Mouse (Mus musculus): ENCODE measurements at regions not wholly inside any gene's neighbourhood (a gene's known extent, or its start where the extent isn't known, plus 50 kb on each side); places are given as distances from the start of the nearest gene placed in this dataset.
"Not testable (repeated sequence)": the region's sequence is repeated elsewhere in the genome, so short reads cannot be mapped to it uniquely, and the experiment has no call there.

DNA sequence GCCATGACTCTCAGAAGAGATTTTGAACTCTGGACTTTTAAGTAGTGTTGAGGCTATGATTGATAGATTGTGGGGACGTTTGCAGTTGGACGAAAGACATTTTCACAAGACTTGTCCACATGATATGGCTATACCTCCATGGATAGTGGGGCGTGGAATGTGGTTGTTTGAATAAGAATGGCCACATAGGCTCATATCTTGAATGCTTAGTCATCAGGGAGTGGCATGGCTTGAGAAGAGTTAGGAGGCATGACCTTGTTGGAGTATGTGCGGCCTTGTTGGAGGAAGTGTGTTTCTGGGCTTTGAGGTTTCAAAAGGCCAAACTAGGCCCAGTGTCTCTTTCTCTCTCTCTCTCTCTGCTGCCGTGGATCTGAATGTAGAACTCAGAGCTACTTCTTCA lies 204.7 kb upstream of the Pclo start:
- DNase-seq (ENCODE audit: low spot score in 2 of 2): no peak

GRCm38 (mm10) chr5:14311729-14312128 lies 203.0 kb upstream of the Pclo start:
- DNase-seq (ENCODE audit: low spot score in 2 of 2): no peak

DNA sequence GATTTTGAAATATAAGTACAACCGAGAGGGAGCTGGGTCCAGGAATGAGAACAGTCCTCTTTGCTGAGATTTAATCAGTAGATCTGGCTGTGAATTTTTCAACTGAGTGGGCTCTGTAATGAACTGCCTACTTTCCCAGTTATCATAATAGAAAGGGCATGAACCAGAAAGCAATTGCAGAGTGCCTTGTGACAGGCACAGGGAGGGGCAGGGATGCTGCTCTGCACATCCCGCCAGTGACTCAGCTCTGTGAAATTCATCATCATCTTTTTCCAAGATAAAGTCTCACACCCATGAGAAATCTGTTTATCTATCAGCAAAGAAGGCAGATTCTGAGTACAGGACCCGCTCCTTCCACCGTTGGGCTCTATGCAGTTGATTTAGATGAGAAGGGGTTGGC lies 194.5 kb upstream of the Pclo start:
- DNase-seq (ENCODE audit: low spot score in 2 of 2): no peak

GRCm38 (mm10) chr5:14322000-14322399 lies 192.7 kb upstream of the Pclo start:
- no peak for DNase-seq (ENCODE audit: low spot score in 2 of 2)

GRCm38 (mm10) chr5:14360446-14360845 lies 154.3 kb upstream of the Pclo start:
- no peak for DNase-seq (ENCODE audit: low spot score in 2 of 2)

GRCm38 (mm10) chr5:14389184-14389890 lies 125.4 kb upstream of the Pclo start:
- DNase-seq (ENCODE audit: low spot score in 2 of 2): peak; percentile 4 to 16

DNA sequence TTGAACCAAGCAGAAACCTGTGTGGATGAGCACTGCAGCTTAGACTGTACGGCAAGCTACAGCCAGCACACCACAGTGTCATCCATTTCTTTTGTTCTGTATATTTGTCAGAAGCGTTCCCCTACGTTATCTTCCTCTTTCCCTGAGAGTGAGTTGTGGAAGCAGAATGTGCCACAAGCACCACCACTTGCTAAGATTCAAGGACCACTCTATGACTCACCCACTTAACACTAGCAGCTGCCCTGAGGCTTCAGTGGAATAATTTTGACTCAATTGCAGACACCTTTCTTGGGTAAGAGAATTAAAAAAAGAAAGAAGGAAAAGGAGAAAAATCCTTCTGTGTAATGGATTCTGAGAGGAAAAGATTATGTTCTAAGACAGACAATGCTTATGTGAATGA lies 122.9 kb upstream of the Pclo start:
- DNase-seq (ENCODE audit: low spot score in 2 of 2): no peak

- not testable (repeated sequence) for DNase-seq (ENCODE audit: low spot score in 2 of 2)
These were observed 111.3 kb upstream of the Pclo start for GRCm38 (mm10) chr5:14403381-14403780.

DNA sequence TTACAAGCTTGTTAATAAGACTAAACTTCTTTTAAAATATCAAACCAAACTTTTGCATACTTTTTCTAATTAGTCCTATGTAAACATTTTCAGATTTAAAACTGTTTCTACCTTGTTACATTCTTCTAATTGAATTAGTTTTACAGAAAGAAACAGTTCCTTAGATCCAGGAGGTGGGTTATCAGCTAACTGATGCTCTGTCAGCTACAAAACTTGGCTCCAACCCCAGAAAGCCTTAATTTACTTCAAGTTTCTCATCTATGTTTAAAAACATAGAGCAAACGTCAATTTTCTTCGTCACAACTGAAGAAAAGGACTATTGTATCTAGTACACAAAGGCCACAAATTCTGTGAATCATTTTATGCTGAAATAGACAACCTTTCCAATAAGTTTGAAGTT lies 110.4 kb upstream of the Pclo start:
- DNase-seq (ENCODE audit: low spot score in 2 of 2): no peak

- no peak for DNase-seq (ENCODE audit: low spot score in 2 of 2)
These were observed 99.4 kb upstream of the Pclo start for GRCm38 (mm10) chr5:14415234-14415862.

DNA sequence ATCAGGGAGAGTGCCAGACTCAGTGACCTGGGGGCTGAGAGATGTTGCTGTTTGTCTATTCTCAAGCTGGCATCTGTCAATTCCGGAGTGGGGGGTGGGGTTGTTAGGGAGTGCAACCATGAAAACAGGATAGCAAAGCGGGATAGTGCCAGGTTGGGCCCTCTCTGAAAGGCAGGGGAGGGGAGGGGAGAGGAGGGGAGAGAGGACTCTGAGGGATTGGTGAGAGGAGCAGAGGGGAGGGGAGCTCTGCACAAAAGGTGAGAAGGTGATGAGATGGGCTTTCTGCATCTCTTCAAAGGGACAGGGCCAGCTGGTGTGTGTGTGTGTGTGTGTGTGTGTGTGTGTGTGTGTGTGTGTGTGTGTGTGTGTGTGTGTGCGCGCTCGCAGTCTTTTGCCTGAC lies 61.6 kb upstream of the Pclo start:
- DNase-seq (ENCODE audit: low spot score in 2 of 2): no peak
